Mouse (Mus musculus) brain, embryonic 18.5 days (tissue): ENCODE measurements at regions not wholly inside any gene's neighbourhood (a gene's known extent, or its start where the extent isn't known, plus 50 kb on each side); places are given as distances from the start of the nearest gene placed in this dataset.

ENCODE experiments used
- DNase-seq: peaks from one replicate; pipeline ENCODE4 v3.0.0-alpha.2; 2012; ENCODE audit warnings: low read depth, low spot score

DNA sequence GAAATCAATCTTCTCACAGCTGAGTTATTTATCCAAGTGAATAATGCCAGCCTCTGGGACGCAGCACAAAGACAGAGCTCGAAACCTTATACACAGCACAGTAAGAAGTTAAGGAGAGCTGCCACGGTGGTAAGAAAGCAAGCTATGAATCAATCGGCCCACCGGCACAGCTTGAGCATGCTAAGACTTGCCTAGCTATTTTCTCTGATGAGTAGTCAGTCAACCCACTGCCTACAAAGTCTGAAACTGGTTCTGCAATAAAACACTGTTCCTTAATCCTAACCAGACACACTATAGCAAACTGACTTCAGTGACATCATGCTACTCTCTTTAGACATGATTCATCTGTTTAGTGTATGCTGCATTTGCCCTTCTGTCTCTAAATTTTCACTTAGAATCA lies 268.7 kb downstream of the 1190002N15Rik start:
- DNase-seq = no peak

DNA sequence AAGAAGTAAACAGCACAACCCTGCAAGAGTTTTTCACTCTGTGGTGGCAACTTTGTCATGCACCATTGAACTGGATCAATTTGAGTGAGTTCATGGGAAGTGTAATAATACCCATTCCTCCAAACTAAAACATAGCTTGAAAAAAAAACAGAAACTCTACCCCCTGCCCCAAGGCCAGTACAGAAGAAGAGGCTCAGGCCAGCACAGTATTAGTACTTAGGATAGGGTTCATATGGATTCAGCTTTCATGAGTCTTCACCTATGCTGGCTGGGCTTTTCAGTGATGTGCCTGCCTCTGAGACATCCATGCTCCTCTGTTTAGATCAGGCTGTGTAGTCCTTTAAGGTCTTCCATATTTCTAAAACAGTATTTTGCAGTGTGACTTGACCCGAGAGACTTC lies 270.6 kb downstream of the 1190002N15Rik start:
- no peak for DNase-seq

DNA sequence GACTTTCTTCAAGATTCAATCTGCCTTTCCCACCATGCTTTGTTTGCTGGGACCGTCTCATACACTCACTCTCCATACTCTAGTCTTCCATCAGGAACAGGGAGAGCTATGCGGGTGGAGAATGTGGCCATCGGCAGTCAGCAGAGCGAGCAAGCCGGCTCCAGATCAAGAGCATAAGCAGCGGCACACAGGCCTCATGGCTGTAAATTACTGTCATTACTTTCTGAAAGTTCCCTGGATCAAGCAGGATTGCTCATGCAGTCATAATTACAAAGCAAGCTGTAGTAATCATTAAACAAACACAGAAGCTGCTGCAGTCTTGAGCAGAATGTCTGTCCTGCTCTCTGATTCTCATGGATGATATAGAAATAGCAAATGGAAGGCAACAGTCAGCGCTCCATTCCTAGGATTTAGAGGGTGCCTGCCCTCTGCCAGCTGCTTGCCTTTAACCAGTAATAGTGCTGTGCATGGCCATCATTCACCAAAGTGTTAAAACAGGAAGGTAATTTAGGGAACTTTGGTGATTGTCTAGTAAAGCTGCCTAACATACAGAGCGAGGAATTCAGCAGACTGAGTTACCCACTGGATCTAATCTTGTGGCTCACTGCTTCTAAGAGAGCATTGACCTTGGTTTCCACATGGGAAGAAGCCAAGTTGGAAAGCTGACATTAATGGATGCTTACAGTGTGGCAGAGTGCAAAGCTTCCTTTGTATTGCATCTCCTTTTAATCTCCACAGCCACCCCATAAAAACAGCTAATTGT lies 298.2 kb downstream of the 1190002N15Rik start:
- DNase-seq = no peak

- no peak for DNase-seq
These were observed 299.3 kb downstream of the 1190002N15Rik start for GRCm38 (mm10) chr9:94238565-94238964.

DNA sequence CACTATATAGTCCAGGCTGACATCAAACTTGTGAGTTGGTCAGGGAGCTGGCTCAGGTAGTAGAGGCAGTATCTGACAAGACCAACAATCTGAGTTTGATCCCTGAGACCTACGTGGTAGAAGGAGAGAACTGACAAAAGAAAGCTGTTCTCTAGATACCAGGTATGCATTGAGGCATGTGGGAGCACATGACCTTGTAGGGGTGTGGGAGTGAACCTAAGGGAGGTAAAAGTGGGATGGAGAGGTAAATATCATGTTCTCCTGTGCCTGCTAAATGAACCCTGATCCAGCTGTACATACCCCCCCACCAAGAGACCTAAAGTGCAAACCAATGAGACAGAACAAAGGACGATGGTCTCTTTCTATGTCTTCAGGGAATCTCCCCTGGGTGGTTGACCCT lies 308.3 kb downstream of the 1190002N15Rik start:
- DNase-seq = no peak

DNA sequence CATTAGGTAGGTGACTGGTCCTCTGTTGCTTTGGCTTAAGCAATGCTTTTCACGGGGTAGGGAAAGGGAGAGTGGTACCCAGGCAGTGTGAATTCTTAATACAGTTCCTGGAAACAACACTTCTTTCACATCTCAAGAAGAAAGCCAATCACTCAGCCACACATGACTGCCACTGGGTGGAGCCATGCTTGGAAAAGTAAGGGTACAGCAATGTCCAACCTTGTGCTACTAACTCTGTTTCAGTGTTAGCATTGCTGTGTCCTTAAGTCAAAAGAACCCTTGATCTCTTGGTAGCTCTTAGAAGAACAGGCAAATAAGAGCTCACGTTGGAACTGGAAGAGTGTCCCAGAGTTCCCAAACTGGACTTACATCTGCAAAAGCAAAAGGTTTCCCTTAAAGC lies 318.8 kb downstream of the 1190002N15Rik start:
- no peak for DNase-seq

GRCm38 (mm10) chr9:94216414-94217279 lies 321.2 kb downstream of the 1190002N15Rik start:
- DNase-seq = no peak

GRCm38 (mm10) chr9:94210467-94211249 lies 327.2 kb downstream of the 1190002N15Rik start:
- no peak for DNase-seq

DNA sequence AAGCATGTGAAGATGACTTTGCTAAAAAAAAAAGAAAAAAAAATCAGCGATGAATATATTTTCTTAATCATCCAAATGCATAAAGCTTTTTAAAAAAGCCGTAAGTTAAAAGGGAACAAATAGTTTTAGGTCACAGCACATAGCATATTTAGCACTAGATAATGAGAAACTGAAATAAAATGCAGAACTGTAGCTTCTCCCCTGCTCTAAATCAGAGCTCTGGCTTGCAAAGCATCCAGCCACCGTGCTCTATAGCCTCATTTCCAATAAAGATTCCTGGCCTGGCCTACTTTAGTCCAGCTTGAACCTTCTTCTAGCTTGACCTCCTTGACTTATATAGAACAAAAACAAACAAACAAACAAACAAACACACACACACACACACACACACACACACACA lies 328.9 kb downstream of the 1190002N15Rik start:
- DNase-seq = no peak

GRCm38 (mm10) chr9:94200892-94201291 lies 337.0 kb downstream of the 1190002N15Rik start:
- DNase-seq = no peak

DNA sequence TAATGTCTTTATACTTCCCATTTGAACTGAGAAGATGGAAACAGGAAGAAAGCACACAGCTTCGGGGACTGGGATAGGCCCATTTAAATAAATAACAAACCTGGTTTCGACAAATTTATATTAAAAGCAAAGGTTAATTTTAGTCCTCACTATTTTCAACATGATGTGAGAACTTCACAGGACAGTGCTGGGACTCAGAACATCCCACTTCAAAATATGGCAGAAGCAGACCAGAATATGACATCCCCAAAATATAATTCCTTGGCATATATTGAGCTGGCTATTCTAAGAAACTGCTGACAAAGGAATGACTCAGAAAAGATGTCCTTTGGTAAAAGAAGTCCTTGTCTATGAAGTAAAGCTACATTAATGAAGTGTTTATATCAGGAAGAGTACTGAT lies 338.0 kb downstream of the 1190002N15Rik start:
- DNase-seq = no peak

DNA sequence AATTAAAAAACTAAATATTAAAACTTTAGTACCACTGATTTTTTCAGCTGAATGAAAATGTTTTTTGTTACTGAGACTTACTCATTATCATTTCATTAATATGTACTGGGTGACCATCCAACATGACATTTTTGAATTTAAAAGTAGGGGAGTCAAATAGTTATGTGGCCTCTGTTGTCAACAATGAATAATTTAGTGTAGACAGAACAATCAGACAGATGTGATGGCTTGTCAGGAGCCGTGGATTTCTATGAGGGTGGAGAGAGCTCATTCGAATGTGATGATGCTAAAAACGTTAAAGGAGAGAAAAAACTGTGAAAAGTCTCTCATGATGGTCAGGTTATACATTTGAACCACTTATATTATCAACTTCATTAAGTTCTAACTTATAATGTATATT lies 346.8 kb downstream of the 1190002N15Rik start:
- DNase-seq = no peak

- DNase-seq = no peak
These were observed 347.7 kb downstream of the 1190002N15Rik start for GRCm38 (mm10) chr9:94189872-94190800.

- no peak for DNase-seq
These were observed 349.8 kb downstream of the 1190002N15Rik start for GRCm38 (mm10) chr9:94188124-94188523.

DNA sequence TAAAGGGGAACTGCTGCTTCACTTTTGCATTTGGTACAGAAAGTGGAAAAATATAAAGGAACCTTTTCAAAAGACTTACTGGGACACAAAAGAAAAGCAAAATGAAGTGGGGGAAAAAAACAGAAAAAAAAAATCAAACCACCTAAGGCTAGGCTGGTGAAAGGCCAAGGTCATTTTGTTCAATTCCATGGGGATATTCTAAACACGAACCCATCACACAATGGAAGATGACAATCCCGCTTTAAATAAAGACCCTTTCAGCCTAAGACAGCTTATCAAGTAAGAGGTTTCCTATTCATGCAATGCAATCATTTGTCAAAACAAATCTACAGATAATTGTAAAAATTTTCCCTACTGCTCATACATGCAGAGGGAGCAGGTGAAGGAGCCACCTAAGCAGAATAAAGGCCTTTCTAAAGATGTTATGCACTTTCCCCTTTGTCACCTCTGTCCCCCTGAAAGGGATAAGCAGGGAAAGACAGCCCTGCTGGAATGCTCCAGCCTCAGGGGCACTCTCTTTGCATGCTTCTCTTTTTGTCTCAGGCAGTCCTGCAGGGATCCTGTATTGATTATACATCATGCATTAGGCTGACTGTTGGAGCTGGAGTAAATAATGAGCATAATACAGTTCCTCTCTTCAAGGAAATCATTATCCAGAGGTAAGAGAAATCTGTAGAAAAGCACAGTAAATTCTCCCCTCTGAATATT lies 367.8 kb downstream of the 1190002N15Rik start:
- no peak for DNase-seq

DNA sequence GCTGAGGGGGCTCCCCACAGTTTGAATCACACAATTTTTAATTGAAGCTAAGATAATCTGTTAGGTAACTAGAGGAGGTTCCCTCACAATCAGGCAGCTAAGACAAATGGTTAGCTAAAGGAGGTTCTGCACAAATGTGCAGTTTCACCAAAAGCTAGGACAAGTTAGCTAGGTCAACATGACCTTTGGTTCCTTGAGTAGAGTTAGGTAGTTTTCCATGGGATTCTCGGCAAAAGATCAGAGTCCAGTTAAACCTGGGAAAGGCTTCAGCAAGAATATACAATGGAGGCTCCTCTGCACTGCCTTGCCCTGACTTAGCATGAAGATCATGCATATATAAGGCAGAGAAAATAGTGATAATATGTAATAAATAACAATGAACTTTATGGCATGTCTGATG lies 374.2 kb downstream of the 1190002N15Rik start:
- DNase-seq = no peak

GRCm38 (mm10) chr9:94155581-94155980 lies 382.3 kb downstream of the 1190002N15Rik start:
- no peak for DNase-seq

GRCm38 (mm10) chr9:94148474-94148873 lies 389.4 kb downstream of the 1190002N15Rik start:
- DNase-seq = no peak

DNA sequence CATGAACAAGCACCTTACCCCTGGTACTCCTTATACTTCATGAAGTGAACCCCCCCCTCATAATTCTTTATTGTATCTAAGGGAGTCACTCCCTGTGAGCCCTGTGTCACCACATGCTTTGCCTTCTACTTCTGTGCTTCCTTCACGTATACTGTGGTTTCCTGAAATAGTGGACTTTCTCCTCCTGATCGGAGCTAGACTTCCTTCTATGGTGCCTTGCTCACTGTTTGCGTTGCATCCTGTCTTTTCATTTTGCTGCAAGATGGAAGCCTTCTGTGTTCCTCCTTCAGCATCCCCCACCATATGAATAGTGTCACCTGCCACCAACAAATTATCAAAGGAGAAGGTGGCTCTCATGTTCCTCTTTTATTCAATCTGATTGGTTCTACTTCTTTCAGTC lies 391.1 kb downstream of the 1190002N15Rik start:
- DNase-seq = no peak

- DNase-seq = no peak
These were observed 401.4 kb downstream of the 1190002N15Rik start for GRCm38 (mm10) chr9:94136444-94136843.
